Comparison of ENCODE assay signal across 8 mouse cellular contexts in genomic region chr14:105333475-105334094, GRCm38 (mm10).
DNase-seq lines count a peak whose midpoint lies in the region; ATAC-seq lines count a peak whose summit lies in the region.

No protein-coding gene starts in this region.

- no peak overlapping the region for H3K27ac ChIP-seq in neural tube, embryonic 11.5 days (ENCODE audit: low read depth, low read length)
- 0 out of 2 replicates have a peak overlapping the region, but pooled peaks have one; percentile 30 for H3K27ac ChIP-seq in forebrain, embryonic 14.5 days (ENCODE audit: low read depth, low read length)

- H3K36me3 ChIP-seq in neural tube, embryonic 11.5 days (ENCODE audit: control insufficient read depth, insufficient read depth, low read length) = no peaks in the 10 kb centered on the region
- H3K36me3 ChIP-seq in forebrain, embryonic 14.5 days (ENCODE audit: control insufficient read depth, insufficient read depth, low read length) = no peaks in the 10 kb centered on the region

- 0 out of 2 replicates have a peak, but pooled peaks cover 2% of the 10 kb centered on the region for H3K4me1 ChIP-seq in neural tube, embryonic 11.5 days (ENCODE audit: control insufficient read depth, insufficient read depth, low read length)
- peaks cover 5% of the 10 kb centered on the region; the same call in 1 of the 2 replicates for H3K4me1 ChIP-seq in forebrain, embryonic 14.5 days (ENCODE audit: control insufficient read depth, insufficient read depth, low read length)

- no peaks in the 10 kb centered on the region for H3K9me3 ChIP-seq in neural tube, embryonic 11.5 days (ENCODE audit: control insufficient read depth, low read length)
- no peaks in the 10 kb centered on the region for H3K9me3 ChIP-seq in forebrain, embryonic 14.5 days (replicated peaks; ENCODE audit: control insufficient read depth, low read length)

- no peak overlapping the region for H3K4me3 ChIP-seq in neural tube, embryonic 11.5 days (ENCODE audit: low read depth, low read length)
- H3K4me3 ChIP-seq in forebrain, embryonic 14.5 days (ENCODE audit: low read depth, low read length) = peak overlapping the region; percentile 32

- H3K4me2 ChIP-seq in neural tube, embryonic 11.5 days (ENCODE audit: low read depth) = peak overlapping the region; percentile 14
- peak overlapping the region; percentile 46 for H3K4me2 ChIP-seq in forebrain, embryonic 14.5 days (ENCODE audit: low read length)

- peak; percentile 38 for ATAC-seq in neural tube, embryonic 11.5 days (ENCODE audit: insufficient read depth, low FRiP score, low TSS enrichment)
- ATAC-seq in forebrain, embryonic 14.5 days = peak; percentile 78

- peak; percentile 34 for DNase-seq in neural tube, embryonic 11.5 days (ENCODE audit: low spot score)
- DNase-seq in neural tube, embryonic 10.5 days (ENCODE audit: extremely low spot score, low spot score) = no peak
- DNase-seq in forebrain, embryonic 14.5 days (ENCODE audit: low spot score) = peak; percentile 86
- peak; percentile 71 to 73 for DNase-seq in left cerebral cortex, adult 18-20 months (ENCODE audit: low spot score in 2 of 2)
- DNase-seq in right cerebral cortex, postnatal 36 days (ENCODE audit: low spot score in 2 of 2) = peak; percentile 64 to 67
- DNase-seq in MN1 (ENCODE audit: low spot score) = no peak
- DNase-seq in ovary, adult 18-20 months (ENCODE audit: low spot score) = no peak
- no peak for DNase-seq in testis, postnatal 10 days (ENCODE audit: low spot score)

- WGBS in neural tube, embryonic 11.5 days = 64% methylated on average over 16 of the region's 16 CpGs
- 12% methylated on average over 16 of the region's 16 CpGs for WGBS in forebrain, embryonic 14.5 days

- no peak overlapping the region for H3K9ac ChIP-seq in neural tube, embryonic 11.5 days (ENCODE audit: low read length)
- H3K9ac ChIP-seq in forebrain, embryonic 14.5 days (ENCODE audit: low read length) = peak overlapping the region; percentile 58

- no peaks in the 10 kb centered on the region for H3K27me3 ChIP-seq in neural tube, embryonic 11.5 days (ENCODE audit: control insufficient read depth, insufficient read depth, low read length)
- H3K27me3 ChIP-seq in forebrain, embryonic 14.5 days (replicated peaks; ENCODE audit: control insufficient read depth, insufficient read depth, low read length) = no peaks in the 10 kb centered on the region

Comparison
In these comparisons a context has a peak if more than half of its experiments do, and no peak if none do; other contexts are left out.
1. DNase-seq: peak in neural tube, embryonic 11.5 days (single experiment), forebrain, embryonic 14.5 days (single experiment), left cerebral cortex, adult 18-20 months (2 of 2) and right cerebral cortex, postnatal 36 days (2 of 2); none in neural tube, embryonic 10.5 days (single experiment), MN1 (single experiment), ovary, adult 18-20 months (single experiment) and testis, postnatal 10 days (single experiment).